Mouse (Mus musculus) frontal cortex, postnatal 36 days (tissue): ENCODE results near the gene Fbxw20.
"Not testable (repeated sequence)": the region's sequence is repeated elsewhere in the genome, so short reads cannot be mapped to it uniquely, and the experiment has no call there.

ENCODE experiments used
- DNase-seq, 2 experiments: peaks; one replicate each; pipeline ENCODE4 v3.0.0; 2022; ENCODE audit warnings: low spot score in 2 of 2

Fbxw20 gene

DNA sequence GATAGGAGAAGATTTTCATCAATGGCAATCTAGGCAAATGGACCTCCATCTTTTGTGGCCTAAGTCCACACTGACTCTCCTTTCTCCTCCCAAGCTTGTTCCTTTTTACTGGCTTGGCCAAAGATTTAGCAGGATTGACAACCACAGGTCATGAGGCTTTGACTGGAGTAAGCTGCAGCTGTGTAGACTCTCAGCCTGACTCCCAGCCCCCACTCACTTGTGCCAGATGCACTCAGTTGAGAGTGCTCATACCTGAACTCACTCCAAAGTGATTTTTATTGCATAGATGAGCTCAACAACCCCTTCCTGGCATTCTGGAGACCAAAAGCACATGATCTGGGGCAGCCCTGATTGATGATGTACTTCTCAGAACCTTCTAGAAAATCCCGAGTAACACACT is at the start of gene Fbxw20:
Fbxw20 (minus strand) TSS at position 101 of the 400 bp plus-strand sequence.
- DNase-seq: no peak

DNA sequence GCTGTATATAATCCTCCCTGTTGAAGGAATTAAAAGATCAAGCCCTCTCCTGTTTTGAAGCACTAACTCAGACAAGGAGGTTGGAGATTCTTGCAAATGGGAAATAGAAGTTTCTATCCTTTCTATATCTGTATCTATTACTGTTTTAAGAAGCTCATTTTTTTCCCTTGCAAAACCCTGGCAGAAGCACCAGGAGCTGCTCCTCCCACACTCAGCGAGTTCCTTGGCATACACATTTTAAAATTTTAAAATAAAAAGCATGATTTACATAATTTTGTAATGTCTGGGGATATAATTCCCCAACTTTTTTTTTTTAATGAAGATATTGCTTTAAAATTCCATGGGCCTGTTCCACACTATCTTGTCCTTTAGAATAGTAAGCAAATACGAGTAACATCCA is 28.5 kb upstream of the Fbxw20 start:
- DNase-seq: peak; percentile 2 to 52

DNA sequence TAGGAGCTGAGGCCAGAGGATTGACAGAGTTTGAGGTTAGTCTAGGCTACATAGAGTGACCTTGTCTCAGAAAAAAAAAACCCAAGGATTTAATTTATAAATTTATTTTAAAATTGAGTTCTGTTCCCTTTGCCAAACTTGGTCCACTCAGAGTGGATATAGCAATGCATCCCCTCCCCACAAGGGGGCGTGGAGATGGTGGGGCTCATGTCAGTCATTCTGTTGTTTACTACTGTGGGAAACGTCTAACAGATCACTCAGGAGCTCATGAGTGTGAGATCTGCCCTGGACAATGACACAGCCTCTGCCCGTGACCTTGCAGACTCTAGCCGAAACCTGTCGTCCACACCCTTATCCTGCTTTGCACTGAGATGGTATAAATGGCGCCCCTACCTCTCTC is 16.1 kb downstream of the Fbxw20 start:
- no peak for DNase-seq

DNA sequence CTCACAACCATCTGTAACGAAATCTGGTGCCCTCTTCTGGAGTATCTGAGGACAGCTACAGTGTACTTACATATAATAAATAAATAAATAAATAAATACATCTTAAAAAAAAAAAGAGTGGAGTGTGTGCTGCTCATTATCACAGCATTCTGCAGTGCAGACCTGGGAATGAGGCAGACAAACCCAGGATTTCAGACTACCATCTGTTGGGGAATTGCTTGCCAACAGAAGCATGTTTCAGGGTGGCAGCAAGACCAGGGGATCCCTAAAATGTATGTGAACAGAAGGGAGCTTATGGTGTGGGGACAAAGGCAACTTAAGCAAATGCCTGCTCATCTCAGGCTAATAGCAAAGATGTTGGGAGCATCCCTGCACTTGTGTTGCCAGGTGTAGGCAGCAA is 33.2 kb downstream of the Fbxw20 start:
- peak; percentile 1 to 2 for DNase-seq

DNA sequence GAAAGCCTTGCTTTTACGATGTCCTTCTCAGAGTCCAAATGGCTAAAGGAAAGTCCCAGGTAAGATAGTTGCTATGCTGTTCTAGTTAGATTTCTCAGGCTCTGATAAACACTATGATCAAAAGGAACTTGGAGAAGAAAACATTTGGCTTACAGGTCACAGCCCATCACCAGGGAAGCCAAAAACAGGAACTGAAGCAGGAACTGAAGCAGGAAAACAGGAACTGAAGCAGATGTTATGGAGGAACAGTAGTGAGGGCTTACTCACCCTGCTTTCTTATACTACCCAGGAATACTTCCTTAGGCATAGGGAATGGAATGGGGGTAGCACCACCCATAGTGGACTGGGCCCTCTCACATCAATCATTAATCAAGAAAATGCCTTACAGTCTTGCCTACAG is 34.2 kb downstream of the Fbxw20 start:
- DNase-seq: no peak

DNA sequence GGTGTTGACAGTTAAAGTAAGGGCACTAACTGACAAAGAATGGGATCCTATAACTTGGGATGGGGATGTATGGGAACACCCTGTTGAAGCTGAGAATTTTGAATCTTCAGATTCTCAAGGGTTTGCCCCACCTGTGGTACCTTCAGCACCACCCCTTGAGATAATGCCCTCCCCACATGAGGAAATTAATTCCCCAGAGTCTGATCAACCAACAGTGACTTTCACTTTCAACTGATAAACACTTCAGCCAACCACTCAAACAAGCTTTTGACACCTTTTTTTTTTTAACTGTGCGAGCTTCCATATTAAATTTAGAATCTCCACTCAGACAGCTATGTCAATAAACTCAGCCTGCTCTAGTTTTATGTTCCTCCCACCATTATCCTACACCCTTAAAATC is 35.2 kb downstream of the Fbxw20 start:
- no peak for DNase-seq

DNA sequence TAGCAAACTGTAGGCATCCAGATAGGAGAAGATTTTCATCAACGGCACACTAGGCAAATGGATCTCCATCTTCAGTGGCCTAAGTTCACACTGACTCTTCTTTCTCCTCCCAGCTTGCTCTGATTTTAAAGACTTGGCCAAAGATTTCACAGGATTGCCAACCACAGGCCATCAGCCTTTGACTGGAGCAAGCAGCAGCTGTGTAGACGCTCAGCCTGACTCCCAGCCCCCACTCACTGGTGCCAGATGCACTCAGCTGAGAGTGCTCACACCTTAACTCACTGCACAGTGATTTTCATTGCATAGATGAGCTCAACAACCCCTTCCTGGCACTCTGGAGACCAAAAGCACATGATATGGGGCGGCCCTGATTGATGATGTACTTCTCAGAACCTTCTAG is 38.7 kb downstream of the Fbxw20 start, which contains the start of gene Fbxw13:
Fbxw13 (minus strand) TSS at position 101 of the 400 bp plus-strand sequence.
- DNase-seq: not testable (repeated sequence)

DNA sequence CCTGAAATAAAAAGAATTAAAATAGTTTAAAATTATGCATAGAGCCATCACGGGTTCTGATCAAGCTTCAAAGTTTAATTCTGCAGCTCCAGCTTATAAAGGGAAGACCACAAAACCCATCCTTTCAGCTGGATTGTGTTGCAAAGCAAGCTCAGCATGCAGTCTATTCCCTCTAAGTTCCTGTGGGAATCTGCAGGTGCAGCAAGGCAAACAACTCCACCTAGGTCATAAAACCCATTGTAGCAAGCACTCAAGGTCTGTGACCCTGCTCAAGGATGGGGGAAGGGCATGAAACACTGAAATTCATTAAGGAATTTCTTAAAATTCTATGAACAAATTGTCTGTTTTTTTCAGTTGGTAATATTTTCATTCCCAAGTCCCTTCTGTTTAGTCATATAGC is 57.3 kb downstream of the Fbxw20 start:
- DNase-seq: no peak

DNA sequence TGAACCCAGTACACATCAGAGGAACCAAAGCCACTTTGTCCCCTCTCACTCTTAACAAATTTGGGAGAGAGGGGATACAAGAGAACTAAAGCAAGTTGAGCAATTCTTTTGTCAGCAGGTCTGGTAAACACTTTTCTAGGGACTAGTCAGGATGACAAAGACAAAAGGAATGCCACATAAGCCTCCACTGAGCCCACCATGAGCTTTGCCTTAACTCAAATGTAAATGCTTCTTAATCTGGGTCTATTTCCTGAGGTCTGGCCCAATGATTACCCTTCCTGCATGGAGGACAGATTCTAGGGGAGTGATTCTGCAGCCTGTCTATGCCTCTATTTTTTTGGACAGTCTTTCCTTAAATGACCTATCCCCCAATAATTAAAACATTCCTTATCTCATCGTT is 58.3 kb downstream of the Fbxw20 start:
- no peak for DNase-seq
